Mouse (Mus musculus): Measurements from ENCODE around the gene L2hgdh. TPM values are rescaled to one million over a fixed set of nuclear protein-coding genes. Genes with fewer than 3 reads are reported as not detected.

Gene L2hgdh
- polyA plus RNA-seq, 1 experiment from 2014 or later = 13.1 TPM

- no peak for TF ChIP-seq CTCF (IDR thresholded peaks at IDR 0.05; ENCODE audit: low read depth)
- peak; percentile 41; the same call in 1 of the 2 replicates for ATAC-seq (ENCODE audit: insufficient read depth)
Observed at GRCm38 (mm10) chr12:69644877-69645276, 79.8 kb downstream of the L2hgdh start.

DNA sequence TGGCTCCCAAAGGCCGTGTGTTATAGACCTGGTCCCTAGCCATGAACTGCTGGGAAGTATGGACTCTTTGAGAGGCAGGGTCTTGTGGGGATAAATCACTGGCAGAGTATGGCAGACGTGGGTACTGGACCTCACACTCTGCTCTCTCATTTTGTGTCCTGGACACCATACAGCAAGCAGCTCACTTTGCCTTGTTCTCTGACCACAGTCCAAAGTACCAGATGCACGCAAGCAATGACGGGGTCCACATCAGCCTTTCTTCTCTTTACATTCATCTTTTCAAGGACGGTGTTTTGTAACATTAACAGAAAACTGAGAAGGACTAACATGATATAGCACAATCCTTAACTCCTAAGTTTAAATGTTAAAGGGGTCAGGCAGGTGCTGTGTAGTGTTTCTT lies 81.8 kb downstream of the L2hgdh start:
- ATAC-seq (ENCODE audit: insufficient read depth) = no peak

More at GRCm38 (mm10) chr12:69644877-69645276, 79.8 kb downstream of the L2hgdh start:
- no peaks in the 10 kb centered on the region for H3K4me1 ChIP-seq (ENCODE audit: insufficient read depth)
- H3K4me2 ChIP-seq = 0 out of 2 replicates have a peak overlapping the region, but pooled peaks have one; percentile 25
- H3K36me3 ChIP-seq (ENCODE audit: insufficient read depth) = peaks cover 14% of the 10 kb centered on the region; the same call in 1 of the 2 replicates
- H3K27me3 ChIP-seq (ENCODE audit: insufficient read depth, low read length) = no peaks in the 10 kb centered on the region
- H3K4me3 ChIP-seq (ENCODE audit: low read depth, low read length) = no peak overlapping the region
- DNase-seq = peak; percentile 92
- 48% methylated on average over 3 of the region's 3 CpGs for WGBS
- no peak overlapping the region for H3K9ac ChIP-seq
- H3K27ac ChIP-seq (ENCODE audit: low read depth) = 0 out of 2 replicates have a peak overlapping the region, but pooled peaks have one; percentile 18
- no peaks in the 10 kb centered on the region for H3K9me3 ChIP-seq (ENCODE audit: low read depth, low read length)

More for the DNA sequence above, 81.8 kb downstream of the L2hgdh start:
- DNase-seq = no peak
- no peak overlapping the region for H3K4me3 ChIP-seq (ENCODE audit: low read depth, low read length)
- 89% methylated on average over 5 of the region's 5 CpGs for WGBS
- H3K4me1 ChIP-seq (ENCODE audit: insufficient read depth) = no peaks in the 10 kb centered on the region
- no peaks in the 10 kb centered on the region for H3K9me3 ChIP-seq (ENCODE audit: low read depth, low read length)
- no peak for TF ChIP-seq CTCF (IDR thresholded peaks at IDR 0.05; ENCODE audit: low read depth)
- H3K4me2 ChIP-seq = no peak overlapping the region
- H3K9ac ChIP-seq = no peak overlapping the region
- no peak overlapping the region for H3K27ac ChIP-seq (ENCODE audit: low read depth)
- peaks cover 22% of the 10 kb centered on the region for H3K36me3 ChIP-seq (ENCODE audit: insufficient read depth)
- H3K27me3 ChIP-seq (ENCODE audit: insufficient read depth, low read length) = no peaks in the 10 kb centered on the region

MicroRNAs within 50 kb of the gene (microRNA counts, 519-probe panel; counts per million panel counts)
- 30.5 counts per million for microRNA mmu-miR-681

Small RNAs within 50 kb of the gene (microRNA-seq; reads per million reads assigned to microRNA genes)
- gene Mir681 (ENCODE audit: borderline number of aligned reads) = not detected

Other genes with a start within 250 kb of the L2hgdh start
- 23.6 and 26.5 TPM in 2 replicates for gene Vcpkmt, start 141.8 kb downstream of the L2hgdh start, polyA plus RNA-seq (2014; fragmentation: Nextera tagmentation; extraction: Ambion mirVana)
- 11.4 and 13.0 TPM in 2 replicates for gene Sos2, start 43.0 kb downstream of the L2hgdh start, polyA plus RNA-seq (2014; fragmentation: Nextera tagmentation; extraction: Ambion mirVana)
- 29.4 and 33.3 TPM in 2 replicates for gene Atp5s, start 77 bp upstream of the L2hgdh start, polyA plus RNA-seq (2014; fragmentation: Nextera tagmentation; extraction: Ambion mirVana)
- 1.6 and 1.8 TPM in 2 replicates for gene Cdkl1, start 66.4 kb upstream of the L2hgdh start, polyA plus RNA-seq (2014; fragmentation: Nextera tagmentation; extraction: Ambion mirVana)
- 3.2 and 3.6 TPM in 2 replicates for gene Atl1, start 167.7 kb upstream of the L2hgdh start, polyA plus RNA-seq (2014; fragmentation: Nextera tagmentation; extraction: Ambion mirVana)
- gene Map4k5, start 168.3 kb upstream of the L2hgdh start, polyA plus RNA-seq (2014; fragmentation: Nextera tagmentation; extraction: Ambion mirVana) = 43.9 and 49.0 TPM in 2 replicates

Measured in lung, embryonic 14.5 days (tissue).